Mouse (Mus musculus) hematopoietic stem cell, adult 5-6 weeks (primary cell): ENCODE results near the gene Galnt17. TPM values are rescaled to one million over a fixed set of nuclear protein-coding genes. Genes with fewer than 3 reads are reported as not detected.

Experiments
- ATAC-seq, 2 experiments: fragments of 125-278 bp in 1 of 2; replicated peaks in 1 of 2; 2 replicates each; pipeline ENCODE4 v1.8.0; 2016 to 2017; ENCODE audit warnings: inconsistent platforms in 2 of 2, mild to moderate bottlenecking in 2 of 2, moderate number of reproducible peaks in 2 of 2, low read depth in 1 of 2, moderate TSS enrichment in 1 of 2; ENCODE audit not compliant: low FRiP score in 2 of 2, poor library complexity in 2 of 2, severe bottlenecking in 2 of 2, insufficient read depth in 1 of 2, low TSS enrichment in 1 of 2
- total RNA-seq: library from RNA; stranded (forward); fragments of 172-1452, 232-1000 nt; gene quantifications from 2 replicates; pipeline ENCODE4 v1.2.3, GENCODE M21; 2017

The Galnt17 gene
- total RNA-seq, 1 experiment from 2014 or later = not detected

DNA sequence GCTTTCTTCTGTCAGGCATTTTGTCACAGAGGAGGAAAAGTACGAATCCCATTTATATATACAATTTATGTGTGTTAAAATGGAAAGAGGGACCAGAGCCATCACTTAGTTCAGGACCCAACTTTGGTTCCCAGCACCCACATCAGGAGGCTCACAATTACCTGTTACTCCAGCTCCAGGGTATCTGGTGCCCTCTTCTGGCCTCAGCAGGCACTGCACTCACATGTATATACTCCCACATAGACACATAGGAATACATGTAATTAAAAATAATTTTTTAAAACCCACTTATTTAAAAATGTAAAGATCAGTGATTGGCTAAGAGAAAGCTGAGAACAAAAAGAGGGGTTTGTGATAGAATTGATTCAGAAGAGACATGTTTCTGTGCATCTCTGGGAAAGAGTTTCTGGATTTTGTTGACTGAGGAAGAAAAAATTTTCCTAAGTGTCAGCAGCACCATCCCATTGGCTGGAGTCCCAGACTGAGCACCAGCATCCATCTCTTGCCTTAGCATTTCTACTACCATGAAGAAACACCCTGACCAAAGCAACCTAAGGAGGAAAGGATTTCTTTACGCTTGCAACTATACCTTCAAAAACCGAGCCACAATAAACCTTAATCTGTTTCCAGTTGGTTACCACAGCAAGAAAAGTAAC, 381.0 kb downstream of the Galnt17 start:
- ATAC-seq = no peak

- ATAC-seq = no peak
Measured at GRCm38 (mm10) chr5:130925681-130926080, 382.6 kb downstream of the Galnt17 start.

GRCm38 (mm10) chr5:130924245-130924827, 384.0 kb downstream of the Galnt17 start:
- ATAC-seq = no peak

- no peak for ATAC-seq
Measured at GRCm38 (mm10) chr5:130919969-130920368, 388.3 kb downstream of the Galnt17 start.

GRCm38 (mm10) chr5:130914606-130915005, 393.7 kb downstream of the Galnt17 start:
- ATAC-seq = no peak

- no peak for ATAC-seq
Measured at GRCm38 (mm10) chr5:130911551-130911950, 396.7 kb downstream of the Galnt17 start.

GRCm38 (mm10) chr5:130901736-130902135, 406.6 kb downstream of the Galnt17 start:
- no peak for ATAC-seq

- ATAC-seq = no peak
Measured at GRCm38 (mm10) chr5:130895991-130896390, 412.3 kb downstream of the Galnt17 start.

DNA sequence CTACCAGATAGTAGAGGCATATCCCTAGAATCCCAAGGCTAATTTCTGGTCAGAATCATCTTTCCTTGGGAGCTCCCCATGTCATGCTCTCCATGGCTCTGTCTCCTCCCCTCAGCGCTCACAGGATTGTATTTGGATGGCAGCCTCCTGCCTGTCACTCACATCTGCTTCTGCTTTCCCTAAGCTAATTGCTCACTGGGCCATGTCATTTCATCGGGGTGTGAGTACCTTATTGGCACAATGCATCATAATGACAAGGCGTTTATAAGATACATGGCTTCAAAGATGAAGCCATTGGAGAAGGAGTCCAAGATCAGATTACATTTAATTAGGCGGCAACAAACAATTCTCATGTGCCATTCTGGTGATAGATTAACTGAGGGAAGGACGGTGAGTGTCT, 416.6 kb downstream of the Galnt17 start:
- no peak for ATAC-seq

DNA sequence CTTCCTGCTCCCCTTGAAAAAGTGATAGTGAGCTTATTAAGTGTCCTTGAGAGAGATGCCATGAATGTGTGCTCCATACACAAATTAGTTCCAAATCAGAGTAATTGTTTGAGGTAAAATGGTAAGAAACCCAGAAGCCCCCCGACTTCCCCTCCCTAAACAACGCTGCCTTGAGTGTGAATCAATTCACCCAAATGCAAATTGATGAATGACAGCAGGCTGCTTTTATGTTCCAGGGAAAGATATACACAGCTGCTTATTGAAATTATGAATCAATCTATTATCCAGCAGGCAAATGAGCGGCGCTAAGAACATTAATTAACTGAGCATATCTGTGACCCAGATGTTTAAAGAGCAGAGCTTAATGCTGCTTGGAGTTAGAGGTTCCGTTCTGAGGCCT, 428.0 kb downstream of the Galnt17 start:
- ATAC-seq = no peak

- ATAC-seq = no peak
Measured at GRCm38 (mm10) chr5:130875391-130875790, 432.9 kb downstream of the Galnt17 start.

- no peak for ATAC-seq
Measured at GRCm38 (mm10) chr5:130871086-130871485, 437.2 kb downstream of the Galnt17 start.

DNA sequence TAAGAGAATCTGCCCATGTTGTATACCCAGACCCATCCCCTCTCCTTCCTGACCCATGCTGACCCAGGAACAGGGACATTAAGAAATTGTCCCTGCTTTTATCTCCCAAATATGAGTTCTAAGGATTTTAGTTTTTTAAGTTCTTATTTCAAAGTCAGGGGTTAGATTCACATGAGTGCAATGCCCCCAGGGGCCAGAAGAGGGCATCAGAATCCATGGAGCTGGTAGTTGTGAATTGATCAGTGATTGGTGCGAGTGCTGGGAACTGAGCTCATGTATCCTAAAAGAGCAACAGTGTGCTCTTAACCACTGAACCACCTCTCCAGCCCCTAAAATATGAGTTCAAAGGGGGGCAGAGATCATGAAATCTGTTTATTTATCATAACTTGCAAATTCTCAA, 438.4 kb downstream of the Galnt17 start:
- no peak for ATAC-seq

GRCm38 (mm10) chr5:130862302-130862701, 446.0 kb downstream of the Galnt17 start:
- ATAC-seq = no peak

- ATAC-seq = no peak
Measured at GRCm38 (mm10) chr5:130859736-130860135, 448.6 kb downstream of the Galnt17 start.

- no peak for ATAC-seq
Measured at GRCm38 (mm10) chr5:130858706-130859105, 449.6 kb downstream of the Galnt17 start.

DNA sequence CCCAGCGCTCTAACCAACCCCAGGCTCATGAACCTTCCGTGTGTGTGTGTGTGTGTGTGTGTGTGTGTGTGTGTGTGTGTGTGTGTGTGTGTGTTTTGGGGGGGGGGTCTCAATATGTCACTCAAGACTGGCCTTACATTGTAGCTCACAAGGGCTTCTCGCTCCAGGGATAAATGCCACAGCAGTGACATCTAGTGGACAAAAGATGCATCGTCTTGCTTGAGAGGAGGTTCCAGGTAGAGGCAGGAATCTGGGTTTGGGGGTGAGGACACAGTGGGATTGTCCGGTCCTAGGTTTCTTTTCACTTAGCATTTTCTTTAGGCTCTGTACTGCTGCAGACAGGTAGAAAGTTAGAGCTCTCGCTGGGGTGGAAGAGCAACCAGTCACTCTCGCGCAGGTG, 450.1 kb downstream of the Galnt17 start:
- peak; percentile 44 to 67; a peak in 3 of 4 replicates for ATAC-seq

DNA sequence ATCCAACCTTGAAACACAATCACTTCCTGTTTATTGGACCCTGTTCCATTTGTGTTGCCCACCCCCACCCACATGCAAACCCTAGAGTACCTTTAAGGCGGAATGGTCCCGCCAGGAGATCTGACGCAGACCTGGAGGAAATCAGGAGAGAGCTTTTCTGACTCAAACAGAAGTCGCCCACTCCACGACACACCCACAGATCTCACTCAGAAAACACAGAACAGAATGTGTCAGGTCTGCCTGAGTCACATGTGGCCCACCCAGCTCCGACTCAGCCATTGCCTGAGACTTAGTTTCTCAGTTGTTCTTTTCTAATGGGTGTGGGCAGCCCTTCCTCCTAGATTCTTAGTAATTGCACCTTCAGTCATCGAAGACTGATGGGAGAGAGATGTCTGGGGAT, 453.9 kb downstream of the Galnt17 start:
- ATAC-seq = no peak

DNA sequence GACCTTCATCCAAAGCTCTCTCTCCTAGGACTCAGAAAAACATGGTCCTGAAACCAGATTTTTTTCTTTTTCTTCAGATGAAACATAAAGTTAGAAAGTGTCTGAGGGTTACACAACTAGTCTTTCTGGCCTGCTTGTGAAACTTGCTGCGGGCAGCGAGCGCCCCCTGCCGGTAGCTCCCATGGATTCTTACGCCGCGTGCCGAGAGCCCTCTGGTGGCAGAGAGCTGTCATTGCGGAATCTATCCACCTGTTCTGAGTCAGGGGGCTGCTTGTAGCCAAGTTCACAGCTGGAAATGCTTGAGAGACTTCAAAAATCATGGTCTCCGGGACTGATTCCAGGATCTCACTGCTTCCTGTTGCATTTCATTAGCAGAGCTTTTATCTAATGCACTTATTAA, 454.9 kb downstream of the Galnt17 start:
- ATAC-seq = peak; percentile 76 to 82
